Mouse (Mus musculus) liver, postnatal 0 days (tissue): ENCODE data around the gene Bcl10.

ENCODE experiments used
- CTCF ChIP-seq: sonication (generic); IDR thresholded peaks from 2 replicates; pipeline ENCODE4 v1.5.1; 2016; ENCODE audit warnings: antibody characterized with exemption, low read depth
- EP300 ChIP-seq: IDR thresholded peaks from 2 replicates; pipeline ENCODE4 v1.6.1; 2016; ENCODE audit warnings: antibody characterized with exemption, low read depth, mild to moderate bottlenecking

- TF ChIP-seq CTCF: no peak
- TF ChIP-seq EP300: no peak
Observed at GRCm38 (mm10) chr3:145883233-145883632, 39.4 kb upstream of the Bcl10 start.
